Mouse (Mus musculus): ENCODE data around the gene Slc13a3. TPM values are rescaled to one million over a fixed set of nuclear protein-coding genes. Genes with fewer than 3 reads are reported as not detected.

Slc13a3 gene
- polyA plus RNA-seq, 1 experiment, result 1.1 TPM

DNA sequence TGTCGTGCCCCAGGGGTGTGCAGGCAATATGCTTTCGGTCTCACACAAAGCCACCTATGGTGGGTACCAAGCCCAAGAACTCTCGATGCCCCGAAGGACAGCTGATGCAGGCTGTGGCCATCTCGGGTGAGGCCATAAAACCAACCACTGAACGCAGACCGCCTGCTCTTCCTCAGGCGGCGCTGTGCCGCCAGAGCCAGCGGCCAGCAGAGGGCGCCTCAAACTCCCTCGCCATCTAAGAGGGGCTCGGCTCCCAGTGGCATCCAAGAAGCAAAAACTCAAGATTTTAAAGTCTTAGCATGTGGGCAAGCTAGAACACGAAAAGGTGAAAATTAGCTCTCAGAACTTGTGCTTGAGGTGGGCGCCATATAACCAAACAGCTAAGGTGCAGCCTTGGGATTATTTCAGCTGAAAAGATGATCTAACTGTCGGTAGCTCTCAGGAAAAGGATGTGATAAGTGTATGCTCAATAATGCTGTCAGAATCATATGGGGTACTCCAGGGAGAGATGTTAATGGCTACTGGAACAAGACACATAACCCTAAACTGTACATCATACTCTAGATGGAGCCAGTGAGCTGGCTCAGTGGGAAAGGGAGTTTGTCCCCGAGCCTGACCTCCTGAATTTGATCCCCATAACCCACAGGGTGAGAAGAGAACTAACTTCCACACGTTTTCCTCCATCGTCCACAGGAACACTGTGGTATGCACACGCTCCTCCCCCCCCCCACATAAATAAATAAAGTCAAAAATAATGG lies 108.5 kb downstream of the Slc13a3 start:
- DNase-seq (ENCODE audit: low read depth), result no peak

DNA sequence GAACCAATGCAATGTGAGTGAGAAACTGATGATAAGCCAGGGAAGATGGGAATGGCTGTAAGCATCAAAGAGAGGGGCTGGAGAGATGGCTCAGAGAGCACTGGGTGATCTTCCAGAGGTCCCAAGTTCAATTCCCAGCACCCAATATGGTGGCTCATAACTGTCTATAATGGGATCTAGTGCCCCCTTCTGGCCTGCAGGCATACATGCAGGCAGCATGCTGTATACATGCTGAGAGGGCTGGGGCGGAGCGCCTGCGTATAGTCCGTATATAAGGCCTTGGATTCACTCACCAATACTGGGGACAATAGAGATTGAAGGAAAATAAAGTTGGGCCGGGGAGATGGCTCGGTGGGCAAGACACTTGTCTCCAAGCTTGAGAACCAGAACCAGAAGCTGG lies 109.7 kb downstream of the Slc13a3 start:
- no peak for DNase-seq (ENCODE audit: low read depth)

DNA sequence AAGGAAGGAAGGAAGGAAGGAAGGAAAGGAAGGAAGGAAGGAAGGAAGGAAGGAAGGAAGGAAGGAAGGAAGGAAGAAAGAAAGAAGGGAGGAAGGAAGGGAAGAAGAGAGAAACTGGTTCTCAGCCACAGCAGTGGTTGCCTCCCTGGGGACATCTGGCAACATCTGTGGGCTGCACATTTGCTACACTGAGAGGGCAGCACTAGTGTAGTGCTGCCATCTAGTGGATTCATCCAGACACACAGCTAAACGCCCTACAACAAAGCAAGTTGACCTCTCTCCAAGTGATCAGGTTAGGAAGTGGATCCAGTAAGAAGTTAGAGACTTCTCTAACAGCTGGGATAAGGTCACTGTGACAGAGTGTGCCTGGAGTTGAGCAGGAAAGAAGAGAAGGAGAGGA lies 112.2 kb downstream of the Slc13a3 start:
- no peak for DNase-seq (ENCODE audit: low read depth)

Other genes with a start within 250 kb of the Slc13a3 start
- 0.11 TPM in 1 of 2 replicates, not detected in the other for gene Cdh22, start 238.4 kb downstream of the Slc13a3 start, polyA plus RNA-seq (2012; rRNA removed)
- gene Slc35c2, start 185.4 kb downstream of the Slc13a3 start, polyA plus RNA-seq (2012; rRNA removed), result 51.1 and 62.7 TPM in 2 replicates
- 70.1 and 93.9 TPM in 2 replicates for gene Elmo2, start 146.8 kb downstream of the Slc13a3 start, polyA plus RNA-seq (2012; rRNA removed)
- gene Zfp663, start 104.5 kb downstream of the Slc13a3 start, polyA plus RNA-seq (2012; rRNA removed), result not detected in 2 replicates
- gene Zfp334, start 85.0 kb downstream of the Slc13a3 start, polyA plus RNA-seq (2012; rRNA removed), result 1.6 and 1.8 TPM in 2 replicates
- 0.09 and 0.24 TPM in 2 replicates for gene Ocstamp, start 72.8 kb downstream of the Slc13a3 start, polyA plus RNA-seq (2012; rRNA removed)
- 18.7 and 20.5 TPM in 2 replicates for gene Trp53rka, start 20.1 kb upstream of the Slc13a3 start, polyA plus RNA-seq (2012; rRNA removed)
- gene Slc2a10, start 30.6 kb upstream of the Slc13a3 start, polyA plus RNA-seq (2012; rRNA removed), result 18.6 and 23.1 TPM in 2 replicates
- 29.5 and 30.3 TPM in 2 replicates for gene Eya2, start 121.8 kb upstream of the Slc13a3 start, polyA plus RNA-seq (2012; rRNA removed)